16 mouse cellular contexts compared by ENCODE assay signal in genomic region chr10:62228126-62228525, GRCm38 (mm10). TPM values are rescaled to one million over a fixed set of nuclear protein-coding genes. Genes with fewer than 3 reads are reported as not detected.
A peak's percentile ranks its signal among the peaks of the same experiment; 100 is the strongest.
DNase-seq lines count a peak whose midpoint lies in the region; ATAC-seq and TF ChIP-seq lines count a peak whose summit lies in the region.
"Had no signal": no experiment of that assay in that cellular context is flagged by ENCODE, and none has a peak within 500 bp of the region (broad histone marks: within the 10 kb centered on the region; RNA-seq: fewer than 3 reads in every experiment).

No protein-coding gene starts in this region.

- no peak overlapping the region for H3K27ac ChIP-seq in kidney, embryonic 15.5 days
- H3K27ac ChIP-seq in lung, postnatal 0 days (ENCODE audit: low read length), result 0 out of 2 replicates have a peak overlapping the region, but pooled peaks have one; percentile 26
- H3K27ac ChIP-seq: heart, embryonic 13.5 days; limb, embryonic 15.5 days; midbrain, embryonic 15.5 days had no signal

- no peak for TF ChIP-seq EP300 in lung, postnatal 0 days (IDR thresholded peaks at IDR 0.05)

- peak; percentile 50 for DNase-seq in cerebellum, adult 9-11 months
- DNase-seq in cerebellum, adult 8-10 months, result no peak
- no peak for DNase-seq in kidney, adult 8-10 months
- DNase-seq in lung, postnatal 0 days (ENCODE audit: low spot score), result peak; percentile 25
- no peak for DNase-seq in lung, postnatal 36 days
- DNase-seq in urinary bladder, adult 2 months (ENCODE audit: low spot score), result no peak
- DNase-seq: heart, postnatal 4 days; retina, postnatal 1 day had no signal

- no peak overlapping the region for H3K9ac ChIP-seq in kidney, embryonic 15.5 days
- H3K9ac ChIP-seq in lung, postnatal 0 days (replicated peaks; ENCODE audit: low read depth), result no peak overlapping the region
- H3K9ac ChIP-seq: heart, embryonic 13.5 days; limb, embryonic 15.5 days; midbrain, embryonic 15.5 days had no signal

- no peak for TF ChIP-seq CTCF in lung, postnatal 0 days (IDR thresholded peaks at IDR 0.05)

- peaks cover 44% of the 10 kb centered on the region for H3K4me1 ChIP-seq in kidney, embryonic 15.5 days
- peaks cover 13% of the 10 kb centered on the region; the same call in 1 of the 2 replicates for H3K4me1 ChIP-seq in lung, postnatal 0 days (ENCODE audit: insufficient read depth, low read depth, low read length)

- no peaks in the 10 kb centered on the region for H3K27me3 ChIP-seq in kidney, embryonic 15.5 days
- no peaks in the 10 kb centered on the region for H3K27me3 ChIP-seq in lung, postnatal 0 days (replicated peaks; ENCODE audit: insufficient read depth, low read length)
- H3K27me3 ChIP-seq: limb, embryonic 15.5 days; midbrain, embryonic 15.5 days had no signal

- WGBS in kidney, embryonic 15.5 days, result 50% methylated on average over 6 of the region's 6 CpGs
- WGBS in lung, postnatal 0 days, result 32% methylated on average over 6 of the region's 6 CpGs

- H3K4me3 ChIP-seq in kidney, embryonic 15.5 days (replicated peaks), result no peak overlapping the region
- no peak overlapping the region for H3K4me3 ChIP-seq in lung, postnatal 0 days (ENCODE audit: low read depth, low read length)
- H3K4me3 ChIP-seq: heart, embryonic 13.5 days; limb, embryonic 15.5 days; midbrain, embryonic 15.5 days had no signal

- no peak for ATAC-seq in kidney, embryonic 15.5 days (replicated peaks; ENCODE audit: low FRiP score)
- ATAC-seq in lung, postnatal 0 days, result no peak
- ATAC-seq in granulocyte monocyte progenitor cell, adult 5-6 weeks (replicated peaks; ENCODE audit: poor library complexity, severe bottlenecking), result no peak
- ATAC-seq: hindbrain, embryonic 16.5 days; midbrain, embryonic 15.5 days had no signal

- H3K4me2 ChIP-seq in kidney, embryonic 15.5 days, result peak overlapping the region; percentile 93; the same call in 1 of the 2 replicates
- peak overlapping the region; percentile 84 for H3K4me2 ChIP-seq in lung, postnatal 0 days (replicated peaks; ENCODE audit: low read depth, low read length)
- H3K4me2 ChIP-seq: heart, embryonic 13.5 days; limb, embryonic 15.5 days; midbrain, embryonic 15.5 days had no signal

- H3K36me3 ChIP-seq in kidney, embryonic 15.5 days, result no peaks in the 10 kb centered on the region
- H3K36me3 ChIP-seq in lung, postnatal 0 days (ENCODE audit: insufficient read depth, low read length), result no peaks in the 10 kb centered on the region
- H3K36me3 ChIP-seq: heart, embryonic 13.5 days; limb, embryonic 15.5 days; midbrain, embryonic 15.5 days had no signal

- H3K9me3 ChIP-seq in kidney, embryonic 15.5 days (replicated peaks), result no peaks in the 10 kb centered on the region
- H3K9me3 ChIP-seq in lung, postnatal 0 days (ENCODE audit: low read length), result no peaks in the 10 kb centered on the region
- H3K9me3 ChIP-seq: heart, embryonic 13.5 days; limb, embryonic 15.5 days; midbrain, embryonic 15.5 days had no signal

RNA-seq across cellular contexts. Expression of gene Tspan15, which starts 2.9 kb away (rescaled TPM):
- 52.5 and 53.5 TPM in 2 replicates for polyA plus RNA-seq in kidney, embryonic 15.5 days (2015; fragmentation: Nextera tagmentation; extraction: Ambion mirVana)
- polyA plus RNA-seq in lung, postnatal 0 days (2015; fragmentation: Nextera tagmentation; extraction: Ambion mirVana), result 106 and 119 TPM in 2 replicates
- polyA plus RNA-seq in urinary bladder, adult 2 months (2012; rRNA removed), result 37.2 and 41.5 TPM in 2 replicates
- total RNA-seq in granulocyte monocyte progenitor cell, adult 5-6 weeks (2014; fragmentation: Nextera tagmentation), result not detected in 2 replicates
- 0.13 TPM in 1 of 2 replicates, not detected in the other for total RNA-seq in granulocyte monocyte progenitor cell, adult 5-6 weeks (2017)

RNA-seq across cellular contexts. Expression of gene Tacr2, which starts 24.1 kb away (rescaled TPM):
- 0.06 TPM in 1 of 2 replicates, not detected in the other for polyA plus RNA-seq in kidney, embryonic 15.5 days (2015; fragmentation: Nextera tagmentation; extraction: Ambion mirVana)
- 0.32 and 0.40 TPM in 2 replicates for polyA plus RNA-seq in lung, postnatal 0 days (2015; fragmentation: Nextera tagmentation; extraction: Ambion mirVana)
- polyA plus RNA-seq in urinary bladder, adult 2 months (2012; rRNA removed), result 4.2 and 10.7 TPM in 2 replicates
- not detected in 2 replicates for total RNA-seq in granulocyte monocyte progenitor cell, adult 5-6 weeks (2014; fragmentation: Nextera tagmentation)
- total RNA-seq in granulocyte monocyte progenitor cell, adult 5-6 weeks (2017), result 0.22 TPM in 1 of 2 replicates, not detected in the other
- total RNA-seq: heart, postnatal 4 days; megakaryocyte, adult 5-6 weeks had no signal
- polyA plus RNA-seq: forebrain, embryonic 11.5 days; heart, embryonic 13.5 days; hindbrain, embryonic 16.5 days; limb, embryonic 15.5 days; midbrain, embryonic 15.5 days had no signal

Comparison
In these comparisons a context has a peak if more than half of its experiments do, and no peak if none do; other contexts are left out.
1. DNase-seq: peak in cerebellum, adult 9-11 months (single experiment) and lung, postnatal 0 days (single experiment); none in cerebellum, adult 8-10 months (single experiment), kidney, adult 8-10 months (0 of 2), lung, postnatal 36 days (single experiment) and urinary bladder, adult 2 months (single experiment).